Mouse (Mus musculus) macrophage (primary cell): ENCODE results near the gene Rd3. TPM values are rescaled to one million over a fixed set of nuclear protein-coding genes. Genes with fewer than 3 reads are reported as not detected.

ENCODE experiments used
- H3K27ac ChIP-seq: fragments of 350-480 bp; formaldehyde crosslinking; 2 replicates; pipeline ENCODE4 v1.9.0; 2021
- H3K36me3 ChIP-seq: fragments of 350-480 bp; formaldehyde crosslinking; 2 replicates; pipeline ENCODE4 v1.9.0; 2021; ENCODE audit errors: inconsistent target
- H3K4me3 ChIP-seq: fragments of 350-480 bp; formaldehyde crosslinking; 2 replicates; pipeline ENCODE4 v1.9.0; 2021; ENCODE audit errors: inconsistent target
- H3K79me2 ChIP-seq: fragments of 350-480 bp; formaldehyde crosslinking; 2 replicates; pipeline ENCODE4 v1.9.0; 2021; ENCODE audit errors: inconsistent target
- WGBS: methylation state at CpG from one replicate; pipeline ENCODE4 v1.1.7; 2026; ENCODE audit warnings: inconsistent platforms; ENCODE audit not compliant: missing documents; 5-methylcytosine and 5-hydroxymethylcytosine counted together
- polyA plus RNA-seq: library from polyadenylated mRNA; stranded (reverse); fragments of 250-400 nt; gene quantifications from 3 replicates; pipeline ENCODE4 v1.2.4, GENCODE M21; 2018; ENCODE audit warnings: inconsistent platforms
- total RNA-seq, 78 experiments: library from RNA; depleted of rRNA; stranded (reverse); fragments of 250-400 nt; gene quantifications; 1 replicate in 9 of 78; 2 replicates in 24 of 78; 3 replicates in 43 of 78; 4 replicates in 2 of 78; pipeline ENCODE4 v1.2.4; 2018; ENCODE audit warnings: inconsistent platforms in 56 of 78

Rd3 gene
- total RNA-seq (2018; cell fraction: chromatin; rRNA removed) = 1 to 10 TPM in 8 of 26 experiments, under 1 TPM in 9, not detected in 9; 0.44 to 2.5 (median 0.80) TPM
- total RNA-seq (2018; cell fraction: cytosol; rRNA removed) = 1 to 10 TPM in 13 of 26 experiments, under 1 TPM in 13; 0.23 to 1.8 (median 0.79) TPM
- total RNA-seq (2018; cell fraction: nucleus; rRNA removed) = 1 to 10 TPM in 7 of 26 experiments, under 1 TPM in 11, not detected in 8; 0.21 to 1.7 (median 0.83) TPM
- polyA plus RNA-seq = 0.23 to 0.42 TPM (median 0.27 TPM) in 3 replicates

- Histone ChIP-seq H3K36me3 (no peaks in the 10 kb centered on the region), H3K4me3 (no peak within 1 kb of the TSS), H3K27ac (no peak within 1 kb of the TSS), H3K79me2 (no peaks in the 10 kb centered on the region)
- WGBS = 48% methylated on average over 5 of the region's 5 CpGs
These were observed at the start of gene Rd3 for GRCm38 (mm10) chr1:191977187-191977586. Rd3 (plus strand) TSS chr1:191977370.

GRCm38 (mm10) chr1:191928345-191928744 lies 48.8 kb upstream of the Rd3 start:
- WGBS = 85% methylated on average over 7 of the region's 7 CpGs

GRCm38 (mm10) chr1:191929065-191929464 lies 48.1 kb upstream of the Rd3 start:
- Histone ChIP-seq H3K79me2 (no peaks in the 10 kb centered on the region), H3K4me3 (no peak overlapping the region), H3K36me3 (no peaks in the 10 kb centered on the region), H3K27ac (no peak overlapping the region)
- WGBS = 64% methylated on average over 8 of the region's 8 CpGs

More at GRCm38 (mm10) chr1:191928345-191928744, 48.8 kb upstream of the Rd3 start:
- Histone ChIP-seq H3K27ac (no peak overlapping the region), H3K36me3 (no peaks in the 10 kb centered on the region), H3K79me2 (no peaks in the 10 kb centered on the region), H3K4me3 (no peak overlapping the region)

- Histone ChIP-seq H3K4me3 (no peak overlapping the region), H3K36me3 (no peaks in the 10 kb centered on the region), H3K79me2 (no peaks in the 10 kb centered on the region), H3K27ac (no peak overlapping the region)
- WGBS = 84% methylated on average over 12 of the region's 12 CpGs
These were observed 47.2 kb upstream of the Rd3 start for GRCm38 (mm10) chr1:191929897-191930524.

- H3K36me3 ChIP-seq = no peaks in the 10 kb centered on the region
- WGBS = 95% methylated on average over 2 of the region's 3 CpGs
These were observed 46.6 kb upstream of the Rd3 start for GRCm38 (mm10) chr1:191930525-191931105.

GRCm38 (mm10) chr1:191932286-191932985 lies 44.7 kb upstream of the Rd3 start:
- Histone ChIP-seq H3K36me3 (no peaks in the 10 kb centered on the region), H3K4me3 (no peak overlapping the region), H3K27ac (no peak overlapping the region), H3K79me2 (no peaks in the 10 kb centered on the region)
- 88% methylated on average over 8 of the region's 8 CpGs for WGBS

More at GRCm38 (mm10) chr1:191930525-191931105, 46.6 kb upstream of the Rd3 start:
- Histone ChIP-seq H3K79me2 (no peaks in the 10 kb centered on the region), H3K4me3 (no peak overlapping the region), H3K27ac (no peak overlapping the region)

- Histone ChIP-seq H3K27ac (no peak overlapping the region), H3K4me3 (no peak overlapping the region), H3K36me3 (no peaks in the 10 kb centered on the region), H3K79me2 (no peaks in the 10 kb centered on the region)
- WGBS = 52% methylated on average over 4 of the region's 4 CpGs
These were observed 44.1 kb upstream of the Rd3 start for GRCm38 (mm10) chr1:191932986-191933632.

- Histone ChIP-seq H3K4me3 (no peak overlapping the region), H3K36me3 (no peaks in the 10 kb centered on the region), H3K27ac (no peak overlapping the region), H3K79me2 (no peaks in the 10 kb centered on the region)
- 58% methylated on average over 6 of the region's 6 CpGs for WGBS
These were observed 33.5 kb upstream of the Rd3 start for GRCm38 (mm10) chr1:191943638-191944037.

GRCm38 (mm10) chr1:191945341-191945740 lies 31.8 kb upstream of the Rd3 start:
- Histone ChIP-seq H3K27ac (no peak overlapping the region), H3K36me3 (no peaks in the 10 kb centered on the region), H3K79me2 (no peaks in the 10 kb centered on the region), H3K4me3 (no peak overlapping the region)
- 96% methylated on average over 8 of the region's 8 CpGs for WGBS

GRCm38 (mm10) chr1:191945756-191946155 lies 31.4 kb upstream of the Rd3 start:
- Histone ChIP-seq H3K4me3 (no peak overlapping the region), H3K79me2 (no peaks in the 10 kb centered on the region), H3K36me3 (no peaks in the 10 kb centered on the region), H3K27ac (no peak overlapping the region)
- WGBS = 93% methylated on average over 5 of the region's 5 CpGs

GRCm38 (mm10) chr1:191946261-191946660 lies 30.9 kb upstream of the Rd3 start:
- Histone ChIP-seq H3K36me3 (no peaks in the 10 kb centered on the region), H3K27ac (no peak overlapping the region), H3K4me3 (no peak overlapping the region), H3K79me2 (no peaks in the 10 kb centered on the region)
- WGBS = 96% methylated on average over 7 of the region's 7 CpGs

- 97% methylated on average over 2 of the region's 2 CpGs for WGBS
- Histone ChIP-seq H3K4me3 (no peak overlapping the region), H3K27ac (no peak overlapping the region), H3K36me3 (no peaks in the 10 kb centered on the region), H3K79me2 (no peaks in the 10 kb centered on the region)
These were observed 30.3 kb upstream of the Rd3 start for GRCm38 (mm10) chr1:191946835-191947234.

GRCm38 (mm10) chr1:191947796-191948195 lies 29.4 kb upstream of the Rd3 start:
- H3K36me3 ChIP-seq = no peaks in the 10 kb centered on the region
- WGBS = 86% methylated on average over 8 of the region's 8 CpGs
- no peak overlapping the region for H3K4me3 ChIP-seq
- H3K79me2 ChIP-seq = no peaks in the 10 kb centered on the region
- H3K27ac ChIP-seq = no peak overlapping the region

GRCm38 (mm10) chr1:191948600-191948999 lies 28.6 kb upstream of the Rd3 start:
- Histone ChIP-seq H3K4me3 (no peak overlapping the region), H3K27ac (no peak overlapping the region), H3K79me2 (no peaks in the 10 kb centered on the region), H3K36me3 (no peaks in the 10 kb centered on the region)
- 84% methylated on average over 8 of the region's 8 CpGs for WGBS
